Mouse (Mus musculus) stomach, embryonic 16.5 days (tissue): Measurements from ENCODE around the gene Wdr77. TPM values are rescaled to one million over a fixed set of nuclear protein-coding genes. Genes with fewer than 3 reads are reported as not detected.
A peak's percentile ranks its signal among the peaks of the same experiment; 100 is the strongest.
"Not testable (repeated sequence)": the region's sequence is repeated elsewhere in the genome, so short reads cannot be mapped to it uniquely, and the experiment has no call there.

ENCODE experiments used
- ATAC-seq: fragments of 200-750 bp; cut with Nextera tagmentation; 2 replicates; pipeline ENCODE4 v1.8.0; 2017; ENCODE audit warnings: moderate number of reproducible peaks, moderate TSS enrichment; ENCODE audit not compliant: insufficient read depth, low FRiP score
- H3K27ac ChIP-seq: fragments of 300-500 bp; sonication (generic); 2 replicates; pipeline ENCODE4 v1.5.1; 2014; ENCODE audit warnings: low read length
- H3K27me3 ChIP-seq: fragments of 300-500 bp; sonication (generic); 2 replicates; pipeline ENCODE4 v1.6.1; 2014; ENCODE audit warnings: low read length, control low read depth, mixed read lengths; ENCODE audit not compliant: control insufficient read depth, insufficient read depth
- H3K36me3 ChIP-seq: fragments of 300-500 bp; sonication (generic); 2 replicates; pipeline ENCODE4 v1.6.1; 2014; ENCODE audit warnings: low read length; ENCODE audit not compliant: control insufficient read depth, insufficient read depth
- H3K4me1 ChIP-seq: fragments of 300-500 bp; sonication (generic); 2 replicates; pipeline ENCODE4 v1.6.1; 2014; ENCODE audit warnings: low read length, control low read depth, mixed read lengths; ENCODE audit not compliant: control insufficient read depth, insufficient read depth
- H3K4me2 ChIP-seq: fragments of 300-500 bp; sonication (generic); 2 replicates; pipeline ENCODE4 v1.6.1; 2014; ENCODE audit warnings: low read depth, low read length, mixed read lengths
- H3K4me3 ChIP-seq: fragments of 300-500 bp; sonication (generic); replicated peaks from 2 replicates; pipeline ENCODE4 v1.5.1; 2014; ENCODE audit warnings: mild to moderate bottlenecking, low read length
- H3K9ac ChIP-seq: fragments of 300-500 bp; sonication (generic); 2 replicates; pipeline ENCODE4 v1.6.1; 2014; ENCODE audit warnings: low read length
- H3K9me3 ChIP-seq: fragments of 300-500 bp; sonication (generic); replicated peaks from 2 replicates; pipeline ENCODE4 v1.6.1; 2016; ENCODE audit warnings: low read length, control low read depth; ENCODE audit not compliant: control insufficient read depth
- WGBS: fragments of 180-500 bp; shearing (Covaris S2); extraction: QIAGEN DNeasy Blood & Tissue Kit; methylation state at CpG from one replicate; pipeline ENCODE4 v1.1.7; 2014; 5-methylcytosine and 5-hydroxymethylcytosine counted together
- polyA plus RNA-seq: library from polyadenylated mRNA; unstranded; fragments of >200 nt; fragmentation: Nextera tagmentation; extraction: Ambion mirVana; gene quantifications from 2 replicates; pipeline ENCODE4 v1.2.1, GENCODE M21; 2015

The Wdr77 gene
- 110 and 120 TPM in 2 replicates for polyA plus RNA-seq

GRCm38 (mm10) chr3:105958974-105959580 lies at the start of gene Wdr77:
Wdr77 (plus strand) TSS chr3:105959369.
- WGBS: under 1% methylated on average over 52 of the region's 52 CpGs
- H3K9ac ChIP-seq: peak within 1 kb of the TSS; percentile 97
- ATAC-seq: peak; percentile 98
- H3K4me2 ChIP-seq: peak within 1 kb of the TSS; percentile 86
- no peaks in the 10 kb centered on the region for H3K9me3 ChIP-seq
- peaks cover 15% of the 10 kb centered on the region; the same call in 1 of the 2 replicates for H3K36me3 ChIP-seq
- no peaks in the 10 kb centered on the region for H3K27me3 ChIP-seq
- H3K4me3 ChIP-seq: peak within 1 kb of the TSS; percentile 95
- peak within 1 kb of the TSS; percentile 92 for H3K27ac ChIP-seq
- peaks cover 16% of the 10 kb centered on the region for H3K4me1 ChIP-seq

GRCm38 (mm10) chr3:105910519-105911190 lies 48.5 kb upstream of the Wdr77 start:
- WGBS: 82% methylated on average over 11 of the region's 11 CpGs

GRCm38 (mm10) chr3:105912097-105912880 lies 46.9 kb upstream of the Wdr77 start:
- 52% methylated on average over 9 of the region's 9 CpGs for WGBS

More at GRCm38 (mm10) chr3:105910519-105911190, 48.5 kb upstream of the Wdr77 start:
- Histone ChIP-seq H3K9ac (no peak overlapping the region), H3K9me3 (no peaks in the 10 kb centered on the region), H3K36me3 (no peaks in the 10 kb centered on the region), H3K4me2 (no peak overlapping the region), H3K4me3 (no peak overlapping the region), H3K27ac (no peak overlapping the region), H3K27me3 (no peaks in the 10 kb centered on the region), H3K4me1 (peaks cover 3% of the 10 kb centered on the region; the same call in 1 of the 2 replicates)
- no peak for ATAC-seq

GRCm38 (mm10) chr3:105913839-105914681 lies 45.1 kb upstream of the Wdr77 start:
- 0 out of 2 replicates have a peak overlapping the region, but pooled peaks have one; percentile 9 for H3K4me2 ChIP-seq
- no peak for ATAC-seq
- H3K36me3 ChIP-seq: no peaks in the 10 kb centered on the region
- 44% methylated on average over 10 of the region's 10 CpGs for WGBS
- no peak overlapping the region for H3K4me3 ChIP-seq
- no peaks in the 10 kb centered on the region for H3K9me3 ChIP-seq
- H3K4me1 ChIP-seq: peaks cover 3% of the 10 kb centered on the region; the same call in 1 of the 2 replicates
- no peak overlapping the region for H3K9ac ChIP-seq
- no peaks in the 10 kb centered on the region for H3K27me3 ChIP-seq
- peak overlapping the region; percentile 42; the same call in 1 of the 2 replicates for H3K27ac ChIP-seq

More at GRCm38 (mm10) chr3:105912097-105912880, 46.9 kb upstream of the Wdr77 start:
- no peak overlapping the region for H3K27ac ChIP-seq
- H3K4me1 ChIP-seq: peaks cover 3% of the 10 kb centered on the region; the same call in 1 of the 2 replicates
- H3K9me3 ChIP-seq: no peaks in the 10 kb centered on the region
- H3K4me3 ChIP-seq: no peak overlapping the region
- H3K27me3 ChIP-seq: no peaks in the 10 kb centered on the region
- H3K4me2 ChIP-seq: no peak overlapping the region
- no peak for ATAC-seq
- H3K9ac ChIP-seq: no peak overlapping the region
- no peaks in the 10 kb centered on the region for H3K36me3 ChIP-seq

GRCm38 (mm10) chr3:105915281-105915680 lies 43.9 kb upstream of the Wdr77 start:
- Histone ChIP-seq H3K4me1 (peaks cover 3% of the 10 kb centered on the region; the same call in 1 of the 2 replicates), H3K4me2 (no peak overlapping the region), H3K36me3 (no peaks in the 10 kb centered on the region), H3K4me3 (no peak overlapping the region), H3K27ac (no peak overlapping the region), H3K9me3 (no peaks in the 10 kb centered on the region), H3K9ac (no peak overlapping the region), H3K27me3 (no peaks in the 10 kb centered on the region)
- no peak for ATAC-seq
- WGBS: 13% methylated on average over 1 of the region's 1 CpGs

GRCm38 (mm10) chr3:105916455-105916854 lies 42.7 kb upstream of the Wdr77 start:
- not testable (repeated sequence) for H3K4me1 ChIP-seq, ATAC-seq, H3K27ac ChIP-seq, H3K9me3 ChIP-seq, H3K27me3 ChIP-seq, H3K4me3 ChIP-seq, H3K9ac ChIP-seq, H3K36me3 ChIP-seq, H3K4me2 ChIP-seq

- H3K4me2 ChIP-seq: no peak overlapping the region
- H3K9me3 ChIP-seq: no peaks in the 10 kb centered on the region
- no peak for ATAC-seq
- WGBS: 68% methylated on average over 10 of the region's 10 CpGs
- H3K4me1 ChIP-seq: peaks cover 3% of the 10 kb centered on the region; the same call in 1 of the 2 replicates
- H3K36me3 ChIP-seq: no peaks in the 10 kb centered on the region
- no peak overlapping the region for H3K9ac ChIP-seq
- no peaks in the 10 kb centered on the region for H3K27me3 ChIP-seq
- no peak overlapping the region for H3K27ac ChIP-seq
- H3K4me3 ChIP-seq: no peak overlapping the region
These were observed 41.4 kb upstream of the Wdr77 start for GRCm38 (mm10) chr3:105917656-105918354.

- Histone ChIP-seq H3K4me3 (no peak overlapping the region), H3K9ac (no peak overlapping the region), H3K27me3 (no peaks in the 10 kb centered on the region), H3K4me1 (peaks cover 3% of the 10 kb centered on the region; the same call in 1 of the 2 replicates), H3K9me3 (no peaks in the 10 kb centered on the region), H3K27ac (no peak overlapping the region), H3K36me3 (no peaks in the 10 kb centered on the region), H3K4me2 (no peak overlapping the region)
- no peak for ATAC-seq
- 72% methylated on average over 3 of the region's 3 CpGs for WGBS
These were observed 40.8 kb upstream of the Wdr77 start for GRCm38 (mm10) chr3:105918355-105918745.
